Mouse (Mus musculus) cerebellum, adult 11-12 months (tissue): ENCODE measurements around the gene Wdr64.

ENCODE experiments used
- DNase-seq: peaks from one replicate; pipeline ENCODE4 v3.0.0; 2022

The Wdr64 gene

DNA sequence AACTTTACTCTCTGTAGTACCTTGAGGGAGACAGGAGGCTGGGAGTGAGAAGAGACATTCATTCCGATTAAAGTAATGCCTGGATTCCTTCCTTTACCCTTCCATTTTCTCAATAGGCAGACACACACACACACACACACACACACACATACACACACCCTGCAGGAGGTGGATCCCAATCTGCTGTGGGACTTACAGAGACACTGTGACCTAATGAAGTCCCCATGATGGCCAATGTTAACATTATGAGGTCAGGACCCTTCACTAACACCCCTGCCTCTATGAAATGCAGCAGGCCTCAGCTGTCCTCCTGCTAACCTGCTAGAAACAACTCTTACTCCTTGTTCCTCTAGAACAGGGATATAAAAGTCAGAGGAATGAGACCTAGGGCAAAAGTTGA is at the start of gene Wdr64:
Gene Wdr64, plus strand, starts transcription at position 301 of the 400 bp plus-strand sequence.
- no peak for DNase-seq

DNA sequence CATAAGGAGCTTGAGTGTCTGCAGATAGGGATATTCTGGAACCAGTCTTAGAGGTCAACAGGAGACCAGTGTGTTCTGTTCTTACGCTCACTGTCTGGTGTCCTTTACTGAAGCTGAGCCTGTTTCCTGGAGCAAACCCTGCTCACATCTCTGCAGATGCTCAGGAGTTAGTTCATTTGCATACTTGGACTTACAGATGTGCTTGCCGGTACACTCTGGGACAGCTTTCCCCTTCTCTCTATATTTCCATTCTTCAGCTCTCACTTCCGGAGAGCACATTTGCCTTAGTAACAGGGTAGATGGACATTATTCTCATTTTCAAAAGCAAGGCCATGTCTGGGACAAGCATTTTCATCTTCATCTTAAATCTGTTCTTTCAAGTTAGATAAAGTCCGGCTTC is 49.8 kb upstream of the Wdr64 start:
- no peak for DNase-seq

GRCm38 (mm10) chr1:175659900-175660299 is 38.5 kb upstream of the Wdr64 start:
- DNase-seq, result no peak

DNA sequence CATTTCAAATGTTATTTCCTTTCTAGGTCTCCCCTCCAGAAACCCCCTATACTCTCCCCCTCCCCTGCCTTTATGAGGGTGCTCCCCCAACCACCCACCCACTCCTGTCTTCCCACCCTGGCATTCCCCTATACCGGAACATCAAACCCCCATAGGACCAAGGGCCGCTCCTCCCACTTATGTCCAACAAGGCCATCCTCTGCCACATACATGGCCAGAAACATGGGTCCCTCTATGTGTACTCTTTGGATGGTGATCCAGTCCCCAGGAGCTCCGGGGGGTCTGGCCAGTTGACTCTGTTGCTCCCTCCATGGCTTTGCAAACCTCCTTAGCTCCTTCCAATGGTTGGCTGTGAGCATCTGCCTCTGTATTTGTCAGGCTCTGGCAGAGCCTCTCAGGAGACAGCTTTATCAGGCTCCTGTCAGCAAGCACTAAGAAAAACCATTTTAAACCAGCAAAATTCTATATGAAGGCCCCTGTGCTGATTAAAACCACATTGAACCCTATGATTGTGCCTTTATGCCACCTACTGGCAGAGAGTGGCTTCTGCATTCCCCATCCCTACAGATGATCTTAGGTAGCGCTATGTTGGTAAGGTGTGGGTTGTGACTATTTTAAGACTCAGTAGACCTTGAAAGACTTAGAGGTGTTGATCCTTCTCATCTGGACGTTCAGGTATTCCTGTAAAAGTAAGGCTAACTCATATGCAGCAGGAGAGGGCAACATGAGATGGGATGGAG is 29.6 kb upstream of the Wdr64 start:
- DNase-seq, result no peak

DNA sequence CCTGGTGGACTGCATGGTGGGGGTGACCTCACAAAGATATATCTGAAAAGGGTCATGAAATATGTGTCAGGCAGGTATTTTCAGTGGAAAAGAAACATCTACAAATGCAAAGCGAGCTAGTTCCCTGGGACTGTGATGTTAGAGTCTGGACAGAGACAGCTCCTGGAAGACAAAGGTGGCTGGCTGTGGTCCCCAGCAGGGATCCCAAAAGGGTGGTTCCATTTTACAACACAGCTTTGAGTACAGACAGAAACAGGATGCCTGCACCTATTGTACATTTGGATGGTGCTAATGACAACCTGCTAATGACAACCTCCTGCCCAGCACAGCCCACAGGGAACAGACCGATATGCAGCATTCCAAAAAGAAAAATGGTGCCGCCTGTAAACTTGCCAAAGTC is 28.9 kb upstream of the Wdr64 start:
- no peak for DNase-seq

GRCm38 (mm10) chr1:175670042-175670441 is 28.4 kb upstream of the Wdr64 start:
- DNase-seq, result no peak

- DNase-seq, result no peak
These were observed 26.8 kb upstream of the Wdr64 start for GRCm38 (mm10) chr1:175671626-175672025.

DNA sequence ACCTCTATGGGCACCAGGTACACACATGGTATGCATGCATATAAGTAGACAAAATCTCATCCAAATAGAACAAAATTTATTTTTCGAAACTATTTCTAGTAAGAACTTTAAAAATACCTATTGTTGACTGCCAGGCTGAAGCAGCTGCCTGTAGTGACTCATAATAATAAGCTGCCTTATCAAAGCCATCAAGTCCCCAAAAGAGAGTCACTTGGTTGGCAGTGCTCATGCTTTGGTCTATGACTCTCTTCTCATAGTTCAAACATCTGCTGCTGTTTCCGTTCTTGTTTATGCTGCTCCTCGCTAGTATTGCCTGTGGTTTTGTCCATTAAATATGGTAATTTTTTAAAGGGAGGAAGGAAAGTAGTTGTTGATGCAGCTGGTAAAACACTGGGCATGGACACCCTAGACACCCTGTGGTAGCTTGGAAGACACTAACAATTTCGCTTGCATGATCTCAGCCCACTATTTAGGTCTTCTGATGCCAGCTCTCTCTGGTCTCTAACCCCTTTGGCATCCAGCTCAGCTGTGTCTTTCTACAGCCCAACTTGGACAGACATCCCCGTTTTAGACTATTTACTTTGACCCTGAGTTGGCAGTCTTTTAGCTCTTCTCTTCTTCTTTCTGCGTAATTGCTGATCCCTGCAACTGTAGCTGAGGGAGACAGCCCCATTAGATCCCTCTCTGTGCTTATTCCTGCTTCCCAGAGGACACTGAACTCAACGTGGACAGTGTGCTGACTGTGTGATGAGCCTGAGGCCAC is 24.6 kb upstream of the Wdr64 start:
- no peak for DNase-seq

- no peak for DNase-seq
These were observed 23.3 kb upstream of the Wdr64 start for GRCm38 (mm10) chr1:175675116-175675515.

DNA sequence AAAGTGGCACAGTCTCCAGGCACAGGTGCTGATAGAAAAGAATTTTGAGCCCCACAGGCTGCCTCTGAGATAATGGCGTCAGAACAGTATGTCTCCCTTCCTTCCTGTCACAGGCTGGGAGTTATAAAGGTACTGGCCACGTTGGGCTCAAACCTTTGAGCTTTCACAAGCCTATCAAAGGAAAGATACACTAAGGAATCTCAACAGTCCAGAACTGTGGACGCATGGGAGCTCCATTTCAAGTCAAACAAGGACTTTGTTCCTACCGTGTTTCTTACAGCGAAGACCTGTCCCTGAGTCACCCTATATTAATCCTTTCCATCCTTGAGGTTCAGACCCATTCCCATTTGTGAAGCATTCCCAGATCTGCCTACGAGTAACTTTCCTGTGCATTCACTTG is 20.9 kb upstream of the Wdr64 start:
- no peak for DNase-seq

- DNase-seq, result no peak
These were observed 17.4 kb upstream of the Wdr64 start for GRCm38 (mm10) chr1:175680995-175681394.

GRCm38 (mm10) chr1:175691686-175692245 is 6.6 kb upstream of the Wdr64 start:
- DNase-seq, result no peak

DNA sequence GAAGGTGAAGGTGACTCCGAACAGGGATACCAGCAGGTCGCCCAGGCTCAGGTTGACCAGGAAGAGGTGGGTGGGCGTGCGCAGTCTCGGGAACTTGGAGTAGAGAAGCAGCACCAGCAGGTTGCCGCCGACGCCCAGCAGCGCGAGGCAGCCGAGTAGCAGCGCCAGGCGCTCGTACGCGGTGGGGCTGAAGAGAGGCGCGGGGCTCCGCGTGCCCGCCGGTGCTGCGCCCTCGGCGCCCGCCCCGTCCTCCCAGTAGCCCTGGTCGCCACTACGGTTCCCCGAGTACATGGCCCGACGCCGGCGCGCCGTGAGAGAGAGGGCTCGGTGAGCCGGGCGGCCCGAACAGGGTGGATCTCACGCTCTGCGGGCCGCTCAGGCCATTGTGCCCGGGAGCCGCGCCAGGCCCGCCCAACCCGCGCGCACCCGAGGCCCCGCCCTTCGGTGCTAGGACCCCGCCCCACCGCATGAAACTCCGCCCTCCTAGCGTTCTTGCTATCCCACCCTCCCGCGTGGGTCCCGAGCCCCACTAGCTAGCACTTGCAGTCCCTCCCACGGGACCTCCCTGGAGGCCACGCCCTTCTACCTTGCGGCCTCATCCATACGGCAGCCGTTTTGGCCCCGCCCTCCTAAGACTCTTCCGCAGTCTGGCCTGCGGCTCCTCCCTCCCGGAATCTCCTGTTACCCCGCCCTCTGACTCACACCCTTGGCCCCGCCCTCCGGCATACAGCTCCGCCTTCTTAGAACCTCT is 6.0 kb upstream of the Wdr64 start, which contains the start of the genes Opn3 and Chml:
Gene Opn3, minus strand, starts transcription at position 531 of the 751 bp plus-strand sequence.
Gene Chml, minus strand, starts transcription at position 656 of the 751 bp plus-strand sequence.
- DNase-seq, result peak; percentile 98

- no peak for DNase-seq
These were observed 5.4 kb upstream of the Wdr64 start for GRCm38 (mm10) chr1:175692997-175693361.

GRCm38 (mm10) chr1:175693429-175693960 is 4.9 kb upstream of the Wdr64 start:
- DNase-seq, result peak; percentile 42

DNA sequence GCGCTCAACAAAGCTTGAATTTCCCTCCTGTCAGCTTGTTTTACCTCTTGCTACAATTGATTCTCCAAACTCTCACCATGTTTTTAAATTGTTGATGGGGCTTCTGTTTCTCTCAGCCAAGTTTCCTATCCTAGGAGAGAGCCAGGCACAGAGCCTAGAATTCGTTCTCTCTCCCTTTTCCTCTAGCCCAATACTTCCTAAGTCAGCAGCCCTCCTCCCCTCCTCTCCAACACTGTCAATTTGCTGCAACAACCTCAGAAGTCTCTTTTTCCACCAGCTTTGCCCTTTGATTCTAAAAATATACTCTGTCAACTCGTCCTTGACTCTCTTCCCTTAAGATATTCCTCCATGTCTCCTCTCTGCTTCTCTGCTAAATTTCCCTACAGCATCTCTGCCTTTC is 982 bp downstream of the Wdr64 start:
- no peak for DNase-seq

DNA sequence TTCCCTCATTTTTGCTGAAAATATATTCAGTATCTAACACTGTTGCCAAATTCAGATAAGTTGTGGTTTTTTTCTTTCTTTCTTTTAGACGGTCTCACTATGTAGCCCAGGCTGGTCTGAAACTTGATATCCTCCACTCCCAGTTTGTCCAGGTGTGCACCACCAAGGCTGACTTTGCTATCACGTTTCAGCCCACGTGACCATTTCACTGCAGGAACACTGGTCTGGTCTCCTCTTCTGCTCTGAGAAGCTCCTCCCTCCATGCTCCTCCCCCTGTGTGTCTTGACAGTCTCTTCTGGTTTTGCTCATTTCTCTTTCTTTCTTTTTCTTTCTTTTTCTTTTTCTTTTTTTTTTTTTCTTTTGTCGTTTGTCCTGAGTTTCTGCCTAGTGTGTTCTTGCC is 1.4 kb downstream of the Wdr64 start:
- no peak for DNase-seq

DNA sequence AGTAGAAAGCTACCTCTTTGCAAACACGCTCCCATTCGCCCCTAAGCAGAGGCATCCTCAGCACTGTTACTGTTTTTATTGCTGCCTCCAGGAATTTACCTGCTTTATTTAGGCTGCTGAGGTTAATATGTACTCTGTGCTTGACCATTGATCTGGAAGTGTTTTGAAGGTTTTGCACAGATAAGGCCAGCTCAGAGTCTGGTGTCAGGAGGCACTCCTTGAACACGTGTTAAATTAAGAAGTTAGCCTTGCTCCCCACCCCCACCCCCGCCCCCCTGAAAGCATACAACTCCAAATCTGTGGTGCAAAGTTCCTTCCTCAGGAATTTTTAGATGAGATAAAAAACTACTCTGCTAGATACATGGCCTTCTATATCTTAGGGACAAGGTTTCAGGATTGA is 2.8 kb downstream of the Wdr64 start:
- DNase-seq, result no peak

- no peak for DNase-seq
These were observed 9.2 kb downstream of the Wdr64 start for GRCm38 (mm10) chr1:175707599-175707998.

DNA sequence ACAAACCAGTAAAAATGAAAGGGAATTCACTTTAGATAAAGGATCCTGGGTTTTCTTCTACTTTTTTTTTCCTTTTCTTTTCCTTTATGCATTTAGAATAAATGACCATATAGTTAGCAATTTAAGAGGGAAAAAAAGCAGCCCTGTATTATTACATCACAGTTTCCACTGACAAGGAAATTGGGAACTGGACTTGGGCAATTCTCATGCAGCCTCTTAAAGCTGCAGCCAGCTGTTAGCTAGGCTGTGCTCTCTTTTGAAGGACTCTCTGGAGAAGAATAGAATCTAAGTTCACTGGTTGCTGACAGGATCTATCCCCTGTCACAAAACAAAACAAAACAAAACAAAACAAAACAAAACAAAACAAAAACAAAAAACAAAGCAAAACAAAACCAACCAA is 9.6 kb downstream of the Wdr64 start:
- DNase-seq, result no peak

- no peak for DNase-seq
These were observed 14.0 kb downstream of the Wdr64 start for GRCm38 (mm10) chr1:175712338-175712909.

- DNase-seq, result no peak
These were observed 18.4 kb downstream of the Wdr64 start for GRCm38 (mm10) chr1:175716832-175717231.

DNA sequence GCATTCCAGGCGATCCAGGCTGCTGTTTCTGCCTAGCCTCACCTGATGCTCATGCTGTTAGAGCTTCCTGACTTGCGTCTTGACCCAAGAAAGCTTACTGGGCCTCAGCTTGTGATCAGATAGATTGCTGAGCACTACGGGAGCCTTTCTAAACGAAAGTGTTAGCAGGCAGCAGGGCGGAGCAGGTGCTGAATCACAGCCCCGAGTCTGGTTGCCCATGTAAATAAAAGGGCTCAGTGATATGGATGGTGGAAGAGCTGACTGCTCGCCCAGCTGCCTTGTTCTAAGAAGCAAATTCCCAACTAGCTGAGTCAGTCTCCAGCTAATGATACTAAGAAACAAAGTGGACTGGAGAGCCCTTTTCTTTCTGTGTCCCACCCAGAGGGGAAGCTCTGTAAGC is 27.4 kb downstream of the Wdr64 start:
- no peak for DNase-seq
